Mouse (Mus musculus) C2C12 (cell line): Measurements from ENCODE around the gene Galnt17.

ENCODE experiments used
- MAX ChIP-seq: IDR thresholded peaks from one replicate; pipeline ENCODE4 v1.6.1; 2011; ENCODE audit warnings: mild to moderate bottlenecking, control low read depth
- MYOG ChIP-seq: IDR thresholded peaks from one replicate; pipeline ENCODE4 v1.6.1; 2011; ENCODE audit not compliant: control insufficient read depth, insufficient read length; ENCODE audit errors: extremely low read depth

DNA sequence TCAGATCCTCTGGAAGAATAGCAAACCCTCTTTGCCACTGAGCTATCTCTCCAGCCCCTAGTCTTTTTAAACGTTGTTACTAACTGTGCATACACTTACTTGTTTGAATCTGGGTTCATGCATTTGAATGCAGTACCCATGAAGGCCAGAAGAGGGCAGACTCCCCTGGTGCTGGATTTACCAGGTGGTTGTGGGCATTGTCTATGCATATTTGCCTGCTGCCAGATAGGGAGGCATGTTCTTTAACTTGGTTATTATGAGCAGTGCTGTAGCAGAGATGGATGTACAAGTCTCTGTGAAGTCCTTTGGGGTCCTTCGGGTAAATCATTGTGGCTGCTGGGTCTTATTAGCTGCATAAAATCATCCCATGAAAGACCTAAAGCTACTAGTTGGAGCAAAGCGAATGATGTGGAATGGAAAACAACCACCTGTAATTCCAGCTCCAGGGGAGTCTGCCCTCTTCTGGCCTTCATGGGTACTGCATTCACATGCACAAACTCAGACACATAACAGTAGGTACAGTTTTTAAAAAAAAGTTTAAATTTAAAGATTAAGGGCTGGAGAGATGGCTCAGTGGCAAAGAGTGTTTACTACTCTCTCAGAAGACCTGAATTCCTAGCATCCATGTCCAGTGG is 300.3 kb downstream of the Galnt17 start:
- no peak for TF ChIP-seq MYOG
- no peak for TF ChIP-seq MAX
